Mouse (Mus musculus): Measurements from ENCODE around the gene Klhl23. TPM values are rescaled to one million over a fixed set of nuclear protein-coding genes. Genes with fewer than 3 reads are reported as not detected.
"Not testable (repeated sequence)": the region's sequence is repeated elsewhere in the genome, so short reads cannot be mapped to it uniquely, and the experiment has no call there.

Klhl23 gene
- polyA plus RNA-seq, 1 experiment from 2014 or later: 36.1 TPM

- Histone ChIP-seq H3K9ac (no peak overlapping the region), H3K9me3 (no peaks in the 10 kb centered on the region), H3K4me3 (no peak overlapping the region), H3K27ac (no peak overlapping the region), H3K36me3 (no peaks in the 10 kb centered on the region), H3K4me2 (replicated peaks) (no peak overlapping the region), H3K4me1 (no peaks in the 10 kb centered on the region), H3K27me3 (no peaks in the 10 kb centered on the region)
- 70% methylated on average over 15 of the region's 15 CpGs for WGBS
- ATAC-seq (ENCODE audit: insufficient number of reproducible peaks, insufficient read depth, low FRiP score, low TSS enrichment): no peak
Measured at GRCm38 (mm10) chr2:69810169-69810568, 11.6 kb upstream of the Klhl23 start.

GRCm38 (mm10) chr2:69811349-69811748, 10.4 kb upstream of the Klhl23 start:
- not testable (repeated sequence) for H3K9me3 ChIP-seq; ATAC-seq (ENCODE audit: insufficient number of reproducible peaks, insufficient read depth, low FRiP score, low TSS enrichment); H3K4me3 ChIP-seq; H3K4me1 ChIP-seq; H3K27me3 ChIP-seq; H3K36me3 ChIP-seq; H3K27ac ChIP-seq; H3K9ac ChIP-seq; H3K4me2 ChIP-seq (replicated peaks)
- WGBS: 73% methylated on average over 7 of the region's 7 CpGs

GRCm38 (mm10) chr2:69816575-69816974, 5.2 kb upstream of the Klhl23 start:
- Histone ChIP-seq H3K4me2 (replicated peaks) (no peak overlapping the region), H3K9me3 (no peaks in the 10 kb centered on the region), H3K36me3 (no peaks in the 10 kb centered on the region), H3K27me3 (no peaks in the 10 kb centered on the region), H3K27ac (no peak overlapping the region), H3K4me3 (no peak overlapping the region), H3K9ac (no peak overlapping the region), H3K4me1 (no peaks in the 10 kb centered on the region)
- 86% methylated on average over 5 of the region's 5 CpGs for WGBS
- no peak for ATAC-seq (ENCODE audit: insufficient number of reproducible peaks, insufficient read depth, low FRiP score, low TSS enrichment)

GRCm38 (mm10) chr2:69818350-69819085, 3.2 kb upstream of the Klhl23 start:
- Histone ChIP-seq H3K27ac (no peak overlapping the region), H3K9ac (no peak overlapping the region), H3K4me2 (replicated peaks) (no peak overlapping the region), H3K4me3 (no peak overlapping the region), H3K27me3 (no peaks in the 10 kb centered on the region), H3K4me1 (no peaks in the 10 kb centered on the region), H3K9me3 (no peaks in the 10 kb centered on the region), H3K36me3 (no peaks in the 10 kb centered on the region)
- ATAC-seq (ENCODE audit: insufficient number of reproducible peaks, insufficient read depth, low FRiP score, low TSS enrichment): no peak
- 77% methylated on average over 9 of the region's 9 CpGs for WGBS

- ATAC-seq (ENCODE audit: insufficient number of reproducible peaks, insufficient read depth, low FRiP score, low TSS enrichment): no peak
- Histone ChIP-seq H3K9ac (no peak overlapping the region), H3K36me3 (no peaks in the 10 kb centered on the region), H3K4me1 (0 out of 2 replicates have a peak, but pooled peaks cover 2% of the 10 kb centered on the region), H3K4me3 (no peak overlapping the region), H3K9me3 (no peaks in the 10 kb centered on the region), H3K4me2 (replicated peaks) (no peak overlapping the region), H3K27me3 (no peaks in the 10 kb centered on the region), H3K27ac (no peak overlapping the region)
- 75% methylated on average over 1 of the region's 1 CpGs for WGBS
Measured at GRCm38 (mm10) chr2:69820201-69820600, 1.5 kb upstream of the Klhl23 start.

- no peaks in the 10 kb centered on the region for H3K9me3 ChIP-seq
- peak overlapping the region; percentile 96 for H3K9ac ChIP-seq
- H3K4me1 ChIP-seq: 0 out of 2 replicates have a peak, but pooled peaks cover 2% of the 10 kb centered on the region
- peak overlapping the region; percentile 97 for H3K27ac ChIP-seq
- no peaks in the 10 kb centered on the region for H3K27me3 ChIP-seq
- H3K4me2 ChIP-seq (replicated peaks): peak overlapping the region; percentile 74
- peak overlapping the region; percentile 90 for H3K4me3 ChIP-seq
- ATAC-seq (ENCODE audit: insufficient number of reproducible peaks, insufficient read depth, low FRiP score, low TSS enrichment): peak; percentile 59
- peaks cover 7% of the 10 kb centered on the region; the same call in 1 of the 2 replicates for H3K36me3 ChIP-seq
- WGBS: under 1% methylated on average over 66 of the region's 80 CpGs
Measured at GRCm38 (mm10) chr2:69822361-69823128, 801 bp downstream of the Klhl23 start.

GRCm38 (mm10) chr2:69823129-69823677, 1.5 kb downstream of the Klhl23 start:
- no peaks in the 10 kb centered on the region for H3K27me3 ChIP-seq
- H3K9me3 ChIP-seq: no peaks in the 10 kb centered on the region
- peak overlapping the region; percentile 74 for H3K4me2 ChIP-seq (replicated peaks)
- 2% methylated on average over 44 of the region's 45 CpGs for WGBS
- peak overlapping the region; percentile 96 for H3K9ac ChIP-seq
- peak overlapping the region; percentile 97 for H3K27ac ChIP-seq
- H3K36me3 ChIP-seq: peaks cover 10% of the 10 kb centered on the region
- peak overlapping the region; percentile 90 for H3K4me3 ChIP-seq
- H3K4me1 ChIP-seq: 0 out of 2 replicates have a peak, but pooled peaks cover 2% of the 10 kb centered on the region
- peak; percentile 70 for ATAC-seq (ENCODE audit: insufficient number of reproducible peaks, insufficient read depth, low FRiP score, low TSS enrichment)

GRCm38 (mm10) chr2:69825898-69826297, 4.2 kb downstream of the Klhl23 start:
- ATAC-seq (ENCODE audit: insufficient number of reproducible peaks, insufficient read depth, low FRiP score, low TSS enrichment): no peak
- 84% methylated on average over 10 of the region's 10 CpGs for WGBS
- H3K9ac ChIP-seq: no peak overlapping the region
- no peak overlapping the region for H3K4me2 ChIP-seq (replicated peaks)
- H3K4me1 ChIP-seq: 0 out of 2 replicates have a peak, but pooled peaks cover 2% of the 10 kb centered on the region
- H3K4me3 ChIP-seq: no peak overlapping the region
- H3K27me3 ChIP-seq: no peaks in the 10 kb centered on the region
- no peak overlapping the region for H3K27ac ChIP-seq
- H3K36me3 ChIP-seq: peaks cover 33% of the 10 kb centered on the region
- no peaks in the 10 kb centered on the region for H3K9me3 ChIP-seq

GRCm38 (mm10) chr2:69826380-69826779, 4.6 kb downstream of the Klhl23 start:
- Histone ChIP-seq H3K36me3 (peaks cover 38% of the 10 kb centered on the region), H3K9me3 (no peaks in the 10 kb centered on the region), H3K27me3 (no peaks in the 10 kb centered on the region), H3K4me1 (0 out of 2 replicates have a peak, but pooled peaks cover 2% of the 10 kb centered on the region), H3K4me2 (replicated peaks) (0 out of 2 replicates have a peak overlapping the region, but pooled peaks have one; percentile 15), H3K4me3 (no peak overlapping the region), H3K9ac (no peak overlapping the region), H3K27ac (no peak overlapping the region)
- WGBS: 68% methylated on average over 2 of the region's 2 CpGs
- ATAC-seq (ENCODE audit: insufficient number of reproducible peaks, insufficient read depth, low FRiP score, low TSS enrichment): no peak

- WGBS: 52% methylated on average over 7 of the region's 7 CpGs
- no peak for ATAC-seq (ENCODE audit: insufficient number of reproducible peaks, insufficient read depth, low FRiP score, low TSS enrichment)
- no peak overlapping the region for H3K9ac ChIP-seq
- H3K9me3 ChIP-seq: no peaks in the 10 kb centered on the region
- no peak overlapping the region for H3K4me2 ChIP-seq (replicated peaks)
- no peak overlapping the region for H3K27ac ChIP-seq
- peaks cover 44% of the 10 kb centered on the region for H3K36me3 ChIP-seq
- 0 out of 2 replicates have a peak, but pooled peaks cover 2% of the 10 kb centered on the region for H3K4me1 ChIP-seq
- no peaks in the 10 kb centered on the region for H3K27me3 ChIP-seq
- no peak overlapping the region for H3K4me3 ChIP-seq
Measured at GRCm38 (mm10) chr2:69828031-69828430, 6.3 kb downstream of the Klhl23 start.

GRCm38 (mm10) chr2:69829680-69830079, 7.9 kb downstream of the Klhl23 start:
- no peaks in the 10 kb centered on the region for H3K27me3 ChIP-seq
- H3K36me3 ChIP-seq: peaks cover 56% of the 10 kb centered on the region
- H3K4me3 ChIP-seq: no peak overlapping the region
- H3K4me2 ChIP-seq (replicated peaks): no peak overlapping the region
- H3K4me1 ChIP-seq: 0 out of 2 replicates have a peak, but pooled peaks cover 2% of the 10 kb centered on the region
- WGBS: 78% methylated on average over 2 of the region's 2 CpGs
- H3K27ac ChIP-seq: no peak overlapping the region
- H3K9me3 ChIP-seq: no peaks in the 10 kb centered on the region
- no peak for ATAC-seq (ENCODE audit: insufficient number of reproducible peaks, insufficient read depth, low FRiP score, low TSS enrichment)
- no peak overlapping the region for H3K9ac ChIP-seq

All from embryonic facial prominence, embryonic 12.5 days (tissue).